Mouse (Mus musculus) limb, embryonic 11.5 days (tissue): Measurements from ENCODE around the gene Smurf2. TPM values are rescaled to one million over a fixed set of nuclear protein-coding genes. Genes with fewer than 3 reads are reported as not detected.

Experiments
- ATAC-seq: fragments of 200-750 bp; cut with Nextera tagmentation; 2 replicates; pipeline ENCODE4 v1.8.0; 2017; ENCODE audit warnings: low read depth; ENCODE audit not compliant: insufficient number of reproducible peaks, low FRiP score, low TSS enrichment
- DNase-seq: peaks from one replicate; pipeline ENCODE4 v3.0.0-alpha.2; 2015; ENCODE audit warnings: low spot score
- H3K27ac ChIP-seq: fragments of 300-500 bp; sonication (generic); replicated peaks from 2 replicates; pipeline ENCODE4 v1.5.1; 2014; ENCODE audit warnings: low read depth, mild to moderate bottlenecking, low read length
- H3K27me3 ChIP-seq: fragments of 300-500 bp; sonication (generic); 2 replicates; pipeline ENCODE4 v1.6.1; 2014; ENCODE audit warnings: mild to moderate bottlenecking, low read length, mixed read lengths; ENCODE audit not compliant: control insufficient read depth, insufficient read depth
- H3K36me3 ChIP-seq: fragments of 300-500 bp; sonication (generic); 2 replicates; pipeline ENCODE4 v1.6.1; 2014; ENCODE audit warnings: mild to moderate bottlenecking, low read length, moderate library complexity, mixed read lengths; ENCODE audit not compliant: control insufficient read depth, insufficient read depth
- H3K4me1 ChIP-seq: fragments of 300-500 bp; sonication (generic); 2 replicates; pipeline ENCODE4 v1.6.1; 2014; ENCODE audit warnings: low read length, mixed read lengths; ENCODE audit not compliant: control insufficient read depth, insufficient read depth
- H3K4me2 ChIP-seq: fragments of 300-500 bp; sonication (generic); 2 replicates; pipeline ENCODE4 v1.6.1; 2014; ENCODE audit warnings: low read depth, mild to moderate bottlenecking, moderate library complexity; ENCODE audit not compliant: severe bottlenecking
- H3K4me3 ChIP-seq: fragments of 300-500 bp; sonication (generic); 2 replicates; pipeline ENCODE4 v1.5.1; 2014; ENCODE audit warnings: low read depth, low read length
- H3K9ac ChIP-seq: fragments of 300-500 bp; sonication (generic); 2 replicates; pipeline ENCODE4 v1.6.1; 2014; ENCODE audit warnings: mild to moderate bottlenecking, low read length
- H3K9me3 ChIP-seq: fragments of 300-500 bp; sonication (generic); 2 replicates; pipeline ENCODE4 v1.6.1; 2016; ENCODE audit warnings: low read length; ENCODE audit not compliant: control insufficient read depth
- WGBS: fragments of 180-500 bp; shearing (Covaris S2); extraction: QIAGEN DNeasy Blood & Tissue Kit; methylation state at CpG from one replicate; pipeline ENCODE4 v1.1.7; 2014; 5-methylcytosine and 5-hydroxymethylcytosine counted together
- polyA plus RNA-seq: library from polyadenylated mRNA; unstranded; fragments of >200 nt; fragmentation: Nextera tagmentation; extraction: Ambion mirVana; gene quantifications from 2 replicates; pipeline ENCODE4 v1.2.1, GENCODE M21; 2014

Smurf2 gene
- polyA plus RNA-seq, 1 experiment from 2014 or later = 21.2 TPM

DNA sequence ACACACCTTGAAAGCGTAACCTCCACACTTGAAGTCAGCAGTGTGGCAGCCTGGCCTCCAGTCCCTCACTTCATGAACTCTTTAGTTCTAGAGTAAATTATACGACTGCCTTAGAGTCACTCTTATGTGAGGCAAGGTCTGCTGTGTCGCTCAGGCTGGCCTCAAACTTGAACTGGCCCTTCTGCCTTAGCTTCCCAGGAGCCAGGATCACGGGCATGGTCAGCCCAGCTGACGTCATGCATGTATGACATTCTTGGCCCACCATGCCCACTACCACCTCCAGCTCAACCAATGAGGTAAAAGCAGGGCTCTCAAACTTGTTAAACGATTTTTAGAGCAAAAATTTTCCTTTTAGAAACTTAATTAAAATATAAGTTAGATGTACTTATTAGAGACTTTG, 99.1 kb downstream of the Smurf2 start:
- Histone ChIP-seq H3K36me3 (peaks cover 17% of the 10 kb centered on the region), H3K9ac (no peak overlapping the region), H3K4me3 (no peak overlapping the region), H3K4me2 (no peak overlapping the region), H3K4me1 (no peaks in the 10 kb centered on the region), H3K9me3 (no peaks in the 10 kb centered on the region), H3K27ac (no peak overlapping the region), H3K27me3 (no peaks in the 10 kb centered on the region)
- 90% methylated on average over 6 of the region's 6 CpGs for WGBS
- ATAC-seq (no peak), DNase-seq (no peak)

DNA sequence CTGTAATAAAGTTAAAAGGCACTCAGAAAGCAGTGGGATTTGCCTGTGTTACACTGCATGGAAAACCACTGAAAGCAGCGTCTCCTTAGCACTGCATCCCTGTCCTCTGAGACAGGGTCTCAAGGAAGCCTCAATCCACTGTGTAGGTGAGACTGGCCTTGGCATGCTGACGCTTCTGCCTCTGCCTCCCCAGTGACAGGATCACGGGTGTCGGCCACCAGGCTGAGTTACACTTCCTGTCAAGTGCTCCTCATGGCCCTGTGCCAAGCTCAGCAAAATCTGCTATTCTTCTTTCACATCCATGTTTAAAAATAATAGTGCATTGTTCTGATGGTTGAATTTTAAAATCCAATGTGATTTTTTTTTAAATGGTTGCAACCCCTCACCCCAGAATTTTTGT, 99.5 kb downstream of the Smurf2 start:
- no peak overlapping the region for H3K27ac ChIP-seq

DNA sequence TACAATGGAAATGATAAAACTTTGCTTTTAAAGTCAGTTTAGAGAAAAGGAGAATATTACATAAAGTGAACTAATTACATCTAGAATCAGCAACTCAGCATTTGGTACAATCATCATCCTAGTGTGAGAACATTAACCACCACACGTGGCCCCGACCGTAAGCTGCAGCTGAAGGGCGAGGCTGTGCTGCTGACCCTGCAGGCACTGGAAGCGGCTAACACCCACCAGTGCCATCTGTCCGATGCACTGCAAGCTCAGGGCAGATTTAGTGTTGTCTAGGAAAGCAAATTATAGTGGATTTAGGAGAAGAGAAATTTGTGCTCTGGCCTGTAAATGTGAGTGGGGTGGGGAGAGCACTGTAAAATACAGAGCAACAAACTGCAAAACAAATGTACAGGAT, 100.3 kb downstream of the Smurf2 start:
- H3K4me3 ChIP-seq = no peak overlapping the region
- H3K4me2 ChIP-seq = no peak overlapping the region
- 79% methylated on average over 6 of the region's 6 CpGs for WGBS
- no peak overlapping the region for H3K27ac ChIP-seq
- DNase-seq = no peak
- H3K27me3 ChIP-seq = no peaks in the 10 kb centered on the region
- no peaks in the 10 kb centered on the region for H3K4me1 ChIP-seq
- no peak for ATAC-seq
- H3K9me3 ChIP-seq = no peaks in the 10 kb centered on the region
- H3K9ac ChIP-seq = no peak overlapping the region
- peaks cover 20% of the 10 kb centered on the region for H3K36me3 ChIP-seq

More for the DNA sequence above, 99.5 kb downstream of the Smurf2 start:
- Histone ChIP-seq H3K4me2 (no peak overlapping the region), H3K9ac (no peak overlapping the region), H3K36me3 (peaks cover 16% of the 10 kb centered on the region), H3K4me3 (no peak overlapping the region), H3K9me3 (no peaks in the 10 kb centered on the region), H3K27me3 (no peaks in the 10 kb centered on the region), H3K4me1 (no peaks in the 10 kb centered on the region)
- ATAC-seq (no peak), DNase-seq (no peak)
- WGBS = 72% methylated on average over 4 of the region's 4 CpGs

DNA sequence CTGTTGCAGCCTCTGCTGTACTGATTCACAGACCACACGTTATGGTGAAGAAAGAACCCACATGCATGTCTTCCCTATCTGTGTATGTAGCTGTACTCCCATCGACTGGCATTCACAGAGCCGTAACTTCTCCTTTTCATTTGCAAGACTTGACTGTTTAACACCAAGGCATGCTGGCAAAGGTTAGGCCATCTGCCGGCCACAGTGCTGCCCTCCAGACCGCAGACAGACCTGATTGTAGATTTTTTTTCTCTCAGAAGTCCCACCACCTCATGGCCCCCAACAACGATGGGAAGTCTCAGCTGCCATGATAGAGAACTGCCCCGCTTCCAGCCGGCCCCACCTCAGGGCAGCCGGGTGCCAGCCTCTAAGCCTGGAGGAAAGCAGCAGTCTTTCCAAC, 100.9 kb downstream of the Smurf2 start:
- DNase-seq (no peak), ATAC-seq (no peak)
- H3K27me3 ChIP-seq = no peaks in the 10 kb centered on the region
- H3K4me3 ChIP-seq = no peak overlapping the region
- no peaks in the 10 kb centered on the region for H3K4me1 ChIP-seq
- no peak overlapping the region for H3K9ac ChIP-seq
- H3K36me3 ChIP-seq = peaks cover 26% of the 10 kb centered on the region
- no peak overlapping the region for H3K27ac ChIP-seq
- no peak overlapping the region for H3K4me2 ChIP-seq
- no peaks in the 10 kb centered on the region for H3K9me3 ChIP-seq
- 92% methylated on average over 9 of the region's 9 CpGs for WGBS

DNA sequence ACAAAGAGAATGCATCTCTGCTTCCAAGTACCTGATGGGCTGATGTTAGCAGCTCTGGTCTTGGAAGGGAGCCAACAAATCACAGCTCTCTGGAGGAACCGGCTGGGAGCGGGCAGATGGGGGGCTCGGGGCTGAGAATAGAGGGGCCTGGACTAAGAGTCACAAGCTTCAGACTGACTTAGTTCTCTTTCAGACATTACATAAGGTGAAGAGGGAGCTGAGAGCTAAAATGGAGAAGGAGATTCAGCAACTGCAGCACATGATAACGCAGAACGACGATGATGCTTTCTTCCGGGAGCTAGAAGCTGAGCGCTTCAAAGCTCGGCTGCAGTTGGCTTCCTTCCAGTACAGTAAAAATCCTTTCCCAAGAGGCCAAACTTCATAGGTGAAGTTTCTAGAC, 102.2 kb downstream of the Smurf2 start:
- Histone ChIP-seq H3K9me3 (no peaks in the 10 kb centered on the region), H3K4me3 (no peak overlapping the region), H3K4me1 (no peaks in the 10 kb centered on the region), H3K36me3 (peaks cover 27% of the 10 kb centered on the region), H3K4me2 (no peak overlapping the region), H3K27me3 (no peaks in the 10 kb centered on the region), H3K9ac (no peak overlapping the region), H3K27ac (no peak overlapping the region)
- no peak for ATAC-seq
- no peak for DNase-seq
- 92% methylated on average over 9 of the region's 9 CpGs for WGBS

DNA sequence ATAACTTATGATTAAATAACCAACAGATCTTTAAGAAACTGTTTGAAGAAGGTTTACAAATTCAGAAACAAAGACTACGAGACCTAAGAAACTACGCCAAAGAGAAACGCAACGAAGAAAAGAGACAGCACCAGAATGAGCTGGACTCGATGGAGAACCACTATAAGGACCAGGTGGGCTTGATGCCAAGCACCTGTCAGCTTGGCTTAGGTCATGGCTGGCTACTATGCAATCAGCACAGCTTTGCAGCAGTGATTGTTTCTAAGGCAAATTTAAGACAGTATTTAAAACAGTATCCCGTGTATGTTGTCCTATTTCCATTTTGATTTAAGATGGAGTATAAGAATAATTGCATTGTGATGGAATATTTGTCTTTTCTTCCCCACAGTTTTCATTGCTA, 102.7 kb downstream of the Smurf2 start:
- no peak overlapping the region for H3K9ac ChIP-seq
- H3K27me3 ChIP-seq = no peaks in the 10 kb centered on the region
- WGBS = 94% methylated on average over 6 of the region's 6 CpGs
- peaks cover 27% of the 10 kb centered on the region for H3K36me3 ChIP-seq
- DNase-seq (no peak), ATAC-seq (no peak)
- no peak overlapping the region for H3K4me2 ChIP-seq
- H3K4me3 ChIP-seq = no peak overlapping the region
- H3K27ac ChIP-seq = no peak overlapping the region
- H3K4me1 ChIP-seq = no peaks in the 10 kb centered on the region
- H3K9me3 ChIP-seq = no peaks in the 10 kb centered on the region

DNA sequence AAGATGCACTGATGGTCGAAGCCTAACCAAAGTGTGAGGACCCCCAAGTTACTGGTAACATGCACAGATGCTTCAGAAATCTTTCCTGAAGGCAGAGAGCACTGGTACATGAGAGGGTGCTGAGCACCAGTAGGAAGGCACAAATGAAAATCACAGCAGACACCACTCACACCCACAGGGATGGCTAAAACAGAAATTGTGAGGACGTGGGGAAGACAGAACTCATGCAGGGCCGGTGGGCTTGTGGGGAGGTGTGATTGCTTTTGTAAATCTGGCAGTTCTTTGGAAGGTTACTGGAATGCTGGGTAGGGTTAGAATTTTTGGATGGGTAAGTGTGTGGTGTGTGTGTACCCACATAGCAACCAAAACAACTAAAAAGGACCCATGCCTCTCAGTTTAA, 103.4 kb downstream of the Smurf2 start:
- 94% methylated on average over 3 of the region's 3 CpGs for WGBS
- no peak for DNase-seq

DNA sequence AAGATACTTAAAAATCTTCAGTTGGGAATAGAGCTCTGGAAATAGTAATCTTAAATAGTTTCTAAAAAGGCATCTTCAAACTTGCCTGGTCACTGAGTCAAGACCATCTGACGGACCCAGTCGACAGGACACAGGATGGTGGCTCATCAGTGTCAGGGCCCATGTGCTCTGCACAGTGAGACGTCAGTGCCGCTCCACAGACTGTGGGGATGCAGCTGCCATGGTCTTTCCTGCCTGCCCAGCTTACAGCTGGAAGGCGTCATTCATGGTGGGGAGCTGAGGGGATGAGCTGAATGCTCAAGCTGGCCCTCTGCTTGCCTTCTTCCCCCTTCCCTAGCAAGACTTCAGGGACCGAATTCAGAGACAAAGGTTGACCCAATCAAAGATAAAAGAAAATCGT, 104.2 kb downstream of the Smurf2 start:
- Histone ChIP-seq H3K4me3 (no peak overlapping the region), H3K4me2 (no peak overlapping the region), H3K4me1 (no peaks in the 10 kb centered on the region), H3K27me3 (no peaks in the 10 kb centered on the region), H3K36me3 (peaks cover 32% of the 10 kb centered on the region), H3K9ac (no peak overlapping the region), H3K27ac (no peak overlapping the region), H3K9me3 (no peaks in the 10 kb centered on the region)
- DNase-seq = no peak
- WGBS = 87% methylated on average over 7 of the region's 7 CpGs
- no peak for ATAC-seq

More for the DNA sequence above, 103.4 kb downstream of the Smurf2 start:
- H3K27me3 ChIP-seq = no peaks in the 10 kb centered on the region
- H3K4me1 ChIP-seq = no peaks in the 10 kb centered on the region
- ATAC-seq = no peak
- H3K9ac ChIP-seq = no peak overlapping the region
- peaks cover 32% of the 10 kb centered on the region for H3K36me3 ChIP-seq
- no peak overlapping the region for H3K27ac ChIP-seq
- H3K4me3 ChIP-seq = no peak overlapping the region
- H3K4me2 ChIP-seq = no peak overlapping the region
- H3K9me3 ChIP-seq = no peaks in the 10 kb centered on the region

DNA sequence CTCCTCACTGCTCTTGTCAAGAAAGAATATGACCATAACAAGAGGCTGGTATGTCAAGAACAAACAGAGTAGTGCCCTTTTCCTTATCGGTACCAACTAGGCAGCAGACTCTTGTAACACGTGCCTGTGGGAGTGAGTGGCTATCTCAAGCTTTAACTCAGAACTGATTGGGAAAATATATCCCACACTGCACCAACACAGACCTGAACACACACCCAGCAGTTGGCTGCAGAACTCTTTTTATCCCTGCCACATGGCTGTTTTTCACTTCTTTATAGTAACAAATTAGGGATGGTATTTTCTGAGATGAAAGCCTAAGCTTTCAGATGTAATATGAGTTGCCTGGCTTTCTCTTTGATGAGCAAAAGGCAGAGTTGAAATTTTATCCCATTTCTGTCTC, 104.8 kb downstream of the Smurf2 start:
- no peak overlapping the region for H3K27ac ChIP-seq
- no peak overlapping the region for H3K4me2 ChIP-seq
- no peaks in the 10 kb centered on the region for H3K9me3 ChIP-seq
- H3K4me1 ChIP-seq = no peaks in the 10 kb centered on the region
- no peak overlapping the region for H3K4me3 ChIP-seq
- no peak for ATAC-seq
- no peak for DNase-seq
- peaks cover 32% of the 10 kb centered on the region for H3K36me3 ChIP-seq
- no peaks in the 10 kb centered on the region for H3K27me3 ChIP-seq
- no peak overlapping the region for H3K9ac ChIP-seq
- WGBS = 92% methylated on average over 2 of the region's 2 CpGs
